Mouse (Mus musculus) Patski (cell line): ENCODE results near the gene Fastkd1. TPM values are rescaled to one million over a fixed set of nuclear protein-coding genes. Genes with fewer than 3 reads are reported as not detected.
A peak's percentile ranks its signal among the peaks of the same experiment; 100 is the strongest.

Experiments used
- ATAC-seq: fragments of 100-300 bp; one replicate; pipeline ENCODE4 v1.8.0; 2021
- CTCF ChIA-PET: fragments of 350-600 bp; sonication (Branson Sonifier 250); formaldehyde crosslinking; loops from one replicate; lab custom pipeline; 2022; ENCODE audit warnings: inconsistent platforms; lab: Charles Lee
- POLR2A ChIA-PET: fragments of 350-600 bp; sonication (Branson Sonifier 250); formaldehyde crosslinking; loops from one replicate; lab custom pipeline; 2022; ENCODE audit warnings: antibody characterized with exemption, inconsistent platforms; lab: Charles Lee
- DNase-seq: peaks from one replicate; pipeline ENCODE4 v3.0.0-alpha.2; 2011; ENCODE audit warnings: low read depth, low spot score
- H3K27me3 ChIP-seq: fragments of 371-371 bp; one replicate; pipeline ENCODE4 v1.5.1; 2021
- CTCF ChIP-seq: fragments of 100-300 bp; IDR thresholded peaks from one replicate; pipeline ENCODE4 v1.5.1; 2021
- in situ Hi-C: fragments of 300-500 bp; cut with MboI; formaldehyde crosslinking; loops from 3 replicates; pipeline ENCODE4 v1.11.1; 2018; ENCODE audit warnings: low pct_unique_long_range_greater_than_20kb, mixed read lengths
- polyA plus RNA-seq: library from polyadenylated mRNA; unstranded; gene quantifications from one replicate; pipeline ENCODE4 v1.2.3, GENCODE M21; 2021

Fastkd1 gene
- polyA plus RNA-seq, 1 experiment from 2014 or later, result 26.0 TPM

DNA sequence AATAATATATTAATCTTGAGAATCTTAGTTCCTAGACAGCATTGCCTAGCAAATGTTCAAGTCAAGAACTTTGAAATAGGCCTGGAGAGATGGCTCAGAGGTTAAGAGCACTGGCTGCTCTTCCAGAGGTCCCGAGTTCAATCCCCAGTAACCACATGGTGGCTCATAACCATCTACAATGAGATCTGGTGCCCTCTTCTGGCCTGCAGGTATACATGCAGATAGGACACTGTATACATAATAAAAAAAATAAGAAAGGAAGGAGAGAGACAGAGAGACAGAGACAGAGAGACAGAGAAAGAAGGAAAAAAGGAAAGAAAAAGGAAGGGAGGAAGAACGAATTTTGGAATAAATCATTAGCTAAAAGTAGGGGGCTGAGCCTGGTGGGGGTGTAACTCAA is 36.6 kb downstream of the Fastkd1 start:
- CTCF ChIA-PET, result interaction anchor here (1.3 kb wide), 1 partner anchor 10 kb away, joined by 3 read pairs; no protein-coding TSS in a partner anchor

DNA sequence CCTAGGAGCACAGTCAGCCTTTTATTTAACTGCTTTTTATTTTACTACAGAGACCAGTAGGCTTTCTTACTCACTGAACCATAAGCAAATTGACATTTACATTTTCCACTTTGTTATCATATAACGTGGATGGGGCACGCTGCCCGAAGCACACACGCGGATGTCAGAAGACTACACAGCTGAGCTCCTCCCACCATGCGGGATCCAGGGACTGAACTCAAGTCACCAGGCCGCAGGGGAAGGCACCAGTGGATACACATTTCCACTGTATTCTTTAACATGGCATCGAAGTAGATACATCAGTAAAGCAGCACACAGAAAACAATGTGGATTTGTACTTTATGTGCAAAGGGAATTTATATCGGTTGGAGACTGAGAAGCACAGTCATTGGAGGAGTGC is 38.0 kb downstream of the Fastkd1 start:
- DNase-seq, result no peak

More for the DNA sequence above, 36.6 kb downstream of the Fastkd1 start:
- no peak for ATAC-seq
- DNase-seq, result no peak
- TF ChIP-seq CTCF, result peak; percentile 74
- in situ Hi-C loops, result loop anchor here (5.0 kb wide), 1 partner anchor 39 kb away; no protein-coding TSS in a partner anchor
- POLR2A ChIA-PET, result no interaction called here
- H3K27me3 ChIP-seq, result no peaks in the 10 kb centered on the region

DNA sequence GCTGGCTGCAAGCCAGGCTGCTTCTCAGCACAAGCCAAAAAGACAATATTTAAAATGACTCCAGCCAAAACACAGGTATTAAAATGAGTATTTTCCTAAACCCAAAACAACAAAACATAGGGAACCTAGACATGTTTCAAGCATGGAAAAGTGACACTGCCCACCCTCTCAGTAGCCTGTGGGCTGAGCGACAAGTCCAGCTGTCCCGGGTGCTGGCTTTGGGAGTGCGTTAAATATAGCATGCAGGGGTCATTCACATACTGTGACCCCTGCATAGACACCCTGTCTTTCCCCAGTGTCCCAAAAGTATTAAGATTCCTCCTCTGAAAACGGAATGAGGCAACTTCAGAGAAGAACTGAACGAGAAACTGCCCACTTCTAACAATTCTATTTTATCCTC is 39.6 kb downstream of the Fastkd1 start:
- no peak for DNase-seq
- H3K27me3 ChIP-seq, result no peaks in the 10 kb centered on the region
- CTCF ChIA-PET, result interaction anchor here (1.4 to 1.5 kb wide), 2 partner anchors 9 to 11 kb away, joined by 3 read pairs; no protein-coding TSS in a partner anchor
- in situ Hi-C loops, result no loop called here
- TF ChIP-seq CTCF, result no peak
- ATAC-seq, result no peak
- POLR2A ChIA-PET, result no interaction called here

More for the DNA sequence above, 38.0 kb downstream of the Fastkd1 start:
- in situ Hi-C loops, result loop anchor here (5.0 kb wide), 1 partner anchor 38 kb away; no protein-coding TSS in a partner anchor
- no peaks in the 10 kb centered on the region for H3K27me3 ChIP-seq
- no peak for ATAC-seq
- CTCF ChIA-PET, result no interaction called here
- TF ChIP-seq CTCF, result no peak
- POLR2A ChIA-PET, result no interaction called here

DNA sequence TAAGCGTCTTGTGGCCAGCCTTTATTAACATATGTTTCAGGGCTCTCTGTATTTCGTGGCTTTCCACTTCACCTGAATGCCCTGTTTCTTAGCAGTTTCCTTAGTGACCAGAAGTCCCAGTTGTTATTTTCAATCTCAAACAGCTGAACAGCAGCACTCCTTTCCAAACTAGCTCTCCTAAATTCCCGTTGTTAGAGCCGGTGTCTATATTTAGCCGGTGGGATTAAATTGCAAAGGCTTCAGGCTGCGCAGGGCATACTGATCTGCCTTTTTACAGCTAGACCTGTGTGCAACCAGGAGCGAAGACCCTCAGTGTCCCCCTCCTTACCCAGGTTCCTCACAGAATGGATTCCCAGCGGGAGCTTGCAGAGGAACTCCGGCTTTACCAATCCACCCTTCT is 43.5 kb downstream of the Fastkd1 start, which contains the start of gene Klhl41:
TSS of gene Klhl41 (plus strand) at position 268 of the 400 bp plus-strand sequence.
- no peaks in the 10 kb centered on the region for H3K27me3 ChIP-seq
- DNase-seq (no peak), ATAC-seq (no peak)
- ChIA-PET CTCF (interaction anchor here (0.7 kb wide), 1 partner anchor 10 kb away, joined by 3 read pairs; no protein-coding TSS in a partner anchor), POLR2A (no interaction called here)
- TF ChIP-seq CTCF, result no peak
- in situ Hi-C loops, result no loop called here

DNA sequence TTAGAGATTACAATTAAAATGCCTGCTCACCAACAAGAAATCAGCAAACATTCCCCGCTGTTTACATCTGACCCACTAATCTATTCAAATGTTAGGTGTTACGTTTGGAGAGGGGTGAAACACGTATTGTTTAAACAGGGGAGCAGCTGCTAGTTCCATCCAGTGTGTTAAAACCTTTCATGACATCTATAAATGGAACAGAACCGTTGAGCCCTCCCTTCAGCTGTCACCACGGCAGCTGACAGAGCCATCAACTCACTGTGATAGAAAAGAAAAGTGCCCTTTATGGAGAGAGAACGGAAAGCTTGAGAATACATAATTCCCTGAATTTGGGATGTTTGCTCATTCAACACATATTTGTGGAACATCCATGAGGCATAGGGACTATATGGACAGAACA is 44.9 kb downstream of the Fastkd1 start:
- H3K27me3 ChIP-seq, result no peaks in the 10 kb centered on the region
- no peak for ATAC-seq
- no peak for TF ChIP-seq CTCF
- DNase-seq, result no peak
- in situ Hi-C loops, result no loop called here
- ChIA-PET CTCF (no interaction called here), POLR2A (no interaction called here)

DNA sequence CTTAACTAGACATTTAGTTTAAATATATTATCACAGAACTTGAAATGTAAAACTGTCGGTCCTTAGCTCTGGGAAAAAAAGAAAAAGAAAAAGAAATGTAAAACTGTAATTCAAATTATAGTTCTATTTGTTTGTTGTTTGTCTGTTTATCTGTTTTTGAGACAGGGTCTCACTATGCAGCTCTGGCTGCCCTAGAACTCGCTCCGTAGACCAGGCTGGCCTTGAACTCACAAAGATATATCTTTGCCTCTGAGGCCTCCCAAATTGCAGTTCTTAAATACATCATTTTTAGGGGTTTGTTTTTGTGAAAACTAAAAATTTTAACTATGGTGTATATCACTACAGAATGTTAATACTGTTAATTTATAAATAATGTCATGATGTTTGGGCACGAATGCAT is 45.7 kb downstream of the Fastkd1 start:
- ChIA-PET CTCF (interaction anchor here (0.7 kb wide), 1 partner anchor 13 kb away, joined by 3 read pairs; no protein-coding TSS in a partner anchor), POLR2A (no interaction called here)
- DNase-seq, result no peak
- ATAC-seq, result no peak
- in situ Hi-C loops, result no loop called here
- TF ChIP-seq CTCF, result no peak
- H3K27me3 ChIP-seq, result no peaks in the 10 kb centered on the region

DNA sequence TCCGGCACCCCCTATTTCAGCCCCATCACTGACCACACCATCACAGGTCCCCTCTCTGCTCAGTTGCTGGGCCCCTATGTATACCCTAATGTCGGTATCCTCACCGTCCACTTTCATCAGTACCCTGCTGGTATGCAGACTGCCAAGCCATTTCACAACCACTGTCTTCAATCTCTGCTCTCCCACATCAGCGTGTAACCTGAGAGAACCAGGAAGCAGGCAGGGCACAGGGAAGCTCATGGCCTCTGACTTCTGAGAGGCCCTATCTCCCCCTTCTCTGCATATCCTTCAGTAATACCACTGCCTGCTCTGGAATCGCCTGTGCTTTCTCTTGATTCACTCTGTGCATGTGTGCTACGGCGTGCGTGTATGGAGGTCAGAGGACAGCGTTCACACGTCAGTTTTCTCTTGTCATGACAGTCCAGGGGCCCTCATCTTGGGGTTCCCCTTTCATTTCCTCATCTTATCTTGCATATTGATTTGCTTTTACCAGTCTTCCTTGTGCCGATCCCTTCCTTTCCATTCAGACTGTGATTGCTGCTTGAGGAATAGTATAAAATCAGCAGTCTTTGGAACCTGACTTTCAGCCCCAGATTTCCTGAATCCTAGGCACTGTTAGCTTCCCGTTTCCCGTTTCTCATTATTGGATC is 49.4 kb downstream of the Fastkd1 start:
- ChIA-PET CTCF (interaction anchor here (1.4 to 1.6 kb wide), 3 partner anchors 9 to 29 kb away, joined by 3 to 5 read pairs (median 3); no protein-coding TSS in a partner anchor), POLR2A (no interaction called here)
- TF ChIP-seq CTCF, result no peak
- in situ Hi-C loops, result no loop called here
- DNase-seq (no peak), ATAC-seq (no peak)
- H3K27me3 ChIP-seq, result no peaks in the 10 kb centered on the region

DNA sequence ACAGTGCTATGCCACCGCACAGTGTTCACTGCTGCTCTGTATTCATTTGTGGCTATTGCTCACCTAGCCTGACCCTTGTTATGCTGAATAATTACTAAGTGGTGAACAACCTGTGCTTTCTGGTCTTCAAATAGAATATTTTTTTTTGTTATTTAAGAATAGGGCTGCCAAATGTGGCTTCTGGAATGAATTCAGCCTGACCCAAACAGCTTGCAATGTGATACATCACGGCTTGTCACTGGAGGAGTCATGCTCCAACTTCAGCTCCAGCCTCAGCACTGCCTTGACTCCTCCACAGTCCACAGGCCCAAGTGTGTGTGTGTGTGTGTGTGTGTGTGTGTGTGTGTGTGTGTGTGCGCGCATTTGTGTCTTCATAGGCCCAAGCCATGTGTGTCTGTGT is 54.0 kb downstream of the Fastkd1 start:
- no peaks in the 10 kb centered on the region for H3K27me3 ChIP-seq
- DNase-seq (no peak), ATAC-seq (no peak)
- ChIA-PET CTCF (no interaction called here), POLR2A (no interaction called here)
- in situ Hi-C loops, result no loop called here
- TF ChIP-seq CTCF, result no peak

DNA sequence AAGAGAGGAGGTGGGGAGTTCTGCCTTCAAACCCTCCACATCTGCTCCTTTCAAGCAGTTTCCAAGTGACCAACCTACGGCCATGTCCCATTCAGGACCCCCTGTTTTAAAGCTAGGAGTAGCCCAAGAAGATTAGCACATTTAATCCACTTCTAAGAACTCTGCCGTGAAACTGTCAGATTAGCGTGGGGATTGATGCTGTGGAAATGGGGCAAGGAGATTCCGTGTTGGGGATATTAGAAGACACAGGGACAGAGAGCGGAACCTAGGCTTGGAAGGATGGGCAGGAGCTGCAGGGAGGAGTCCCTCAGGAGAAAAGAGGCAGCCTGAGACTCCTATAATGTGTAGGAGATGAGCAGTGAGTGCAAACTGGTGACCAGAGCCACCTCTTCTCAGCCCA is 63.6 kb downstream of the Fastkd1 start:
- in situ Hi-C loops, result no loop called here
- no peaks in the 10 kb centered on the region for H3K27me3 ChIP-seq
- TF ChIP-seq CTCF, result no peak
- ChIA-PET POLR2A (no interaction called here), CTCF (no interaction called here)
- ATAC-seq (no peak), DNase-seq (no peak)

DNA sequence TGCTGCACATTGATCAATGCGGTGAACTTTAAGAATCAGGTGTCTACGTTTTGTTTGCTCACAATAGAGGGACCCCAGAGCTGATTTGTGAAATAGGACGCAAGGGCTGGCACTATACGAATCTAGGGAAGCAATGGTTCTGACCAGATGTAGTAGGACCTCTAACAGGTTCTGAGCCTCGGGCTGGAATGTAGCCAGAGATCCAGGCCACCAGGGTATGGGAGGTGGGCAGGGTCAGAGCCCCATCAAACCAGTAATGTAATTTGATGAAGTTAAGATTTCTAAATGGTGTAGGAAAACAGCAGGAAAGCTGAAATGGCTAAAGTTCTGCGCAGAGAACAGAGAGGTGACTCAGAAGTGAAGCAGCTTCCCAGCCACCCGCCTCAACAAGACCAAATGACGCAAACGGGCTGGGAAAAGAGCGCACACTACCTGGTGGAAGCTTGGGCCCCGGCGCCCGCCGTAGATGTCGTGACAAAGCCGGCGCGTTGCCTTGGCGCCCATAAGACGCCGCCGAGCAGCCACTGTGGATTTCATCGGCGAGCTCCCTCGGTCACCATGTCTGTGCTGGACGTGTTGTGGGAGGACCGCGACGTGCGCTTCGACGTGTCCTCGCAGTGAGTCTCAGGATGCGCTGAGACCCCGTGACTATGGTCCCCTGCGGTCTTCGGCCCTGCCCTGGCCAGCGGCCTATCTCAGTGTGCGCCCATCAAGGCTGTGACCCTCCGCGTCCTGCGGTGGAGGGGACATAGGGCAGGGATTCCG is 66.4 kb downstream of the Fastkd1 start, which contains the start of gene Bbs5:
TSS of gene Bbs5 (plus strand) at position 446 of the 765 bp plus-strand sequence.
- in situ Hi-C loops, result no loop called here
- H3K27me3 ChIP-seq, result no peaks in the 10 kb centered on the region
- ATAC-seq (peak; percentile 73), DNase-seq (no peak)
- ChIA-PET CTCF (interaction anchor here (1.4 to 1.8 kb wide), 2 partner anchors 10 to 143 kb away, joined by 3 to 4 read pairs; no protein-coding TSS in a partner anchor), POLR2A (no interaction called here)
- no peak for TF ChIP-seq CTCF
